Mouse (Mus musculus) natural killer cell, adult 2 months (primary cell): ENCODE results near the gene Gstp2.
A peak's percentile ranks its signal among the peaks of the same experiment; 100 is the strongest.
"Not testable (repeated sequence)": the region's sequence is repeated elsewhere in the genome, so short reads cannot be mapped to it uniquely, and the experiment has no call there.

Source experiments
- DNase-seq, 2 experiments: peaks; one replicate each; pipeline ENCODE4 v3.0.0; 2022; ENCODE audit warnings: low spot score in 2 of 2

Gstp2 gene

DNA sequence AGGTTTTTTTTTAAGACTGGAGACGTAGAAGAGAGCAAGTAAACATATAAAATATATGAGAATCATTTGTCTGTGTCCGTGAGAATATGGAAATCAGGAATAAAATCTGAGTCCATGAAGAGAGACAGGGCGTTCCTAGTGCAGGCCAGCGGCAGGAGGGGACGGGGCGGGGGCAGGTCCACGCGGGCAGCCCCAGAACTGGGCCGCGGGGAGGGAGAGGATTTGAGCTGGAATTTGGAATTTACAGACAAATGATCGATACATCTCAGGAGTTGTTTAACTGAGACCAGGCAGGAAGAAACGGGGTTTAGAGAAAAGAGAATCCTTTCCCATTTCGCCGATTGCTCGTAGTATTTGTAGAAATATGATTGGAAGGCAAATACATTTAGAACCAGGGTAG lies 24.5 kb upstream of the Gstp2 start:
- DNase-seq: no peak

GRCm38 (mm10) chr19:4068717-4069410 lies 23.0 kb upstream of the Gstp2 start:
- no peak for DNase-seq

DNA sequence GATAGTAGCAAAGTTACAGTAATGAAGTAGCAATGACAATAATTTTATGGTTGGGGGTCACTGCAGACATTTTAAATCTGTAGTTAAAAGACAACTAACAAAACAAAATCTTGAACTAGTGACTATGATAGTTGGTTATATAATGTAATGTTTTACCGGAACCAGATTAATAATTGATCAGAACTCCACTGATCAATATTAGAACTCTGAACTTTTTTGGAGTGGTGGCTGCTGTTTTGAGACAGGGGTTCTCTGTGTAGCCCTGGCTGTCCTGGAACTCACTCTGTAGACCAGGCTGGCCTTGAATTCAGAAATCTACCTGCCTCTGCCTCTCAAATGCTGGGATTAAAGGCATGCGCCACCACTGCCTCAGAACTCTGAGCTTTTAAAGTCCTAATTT lies 22.4 kb upstream of the Gstp2 start:
- not testable (repeated sequence) for DNase-seq

DNA sequence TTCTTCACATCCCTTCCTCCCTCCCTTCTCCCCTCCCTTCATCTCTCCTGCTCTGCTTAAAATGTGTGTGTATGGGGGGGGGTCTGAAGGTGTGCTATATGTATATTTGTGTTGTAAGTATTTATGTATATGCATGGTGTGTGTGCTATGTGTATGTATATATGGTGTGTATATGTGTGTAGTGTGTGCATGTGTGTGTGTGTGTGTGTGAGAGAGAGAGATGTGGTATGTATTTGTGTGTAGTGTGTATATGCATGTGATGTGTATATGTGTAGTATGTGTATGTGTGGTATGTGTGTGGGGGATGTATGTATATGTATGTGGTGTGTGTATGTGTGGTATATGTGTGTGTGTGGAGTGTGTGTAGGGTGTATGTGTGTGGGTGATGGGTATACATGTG lies 21.1 kb upstream of the Gstp2 start:
- DNase-seq: no peak

DNA sequence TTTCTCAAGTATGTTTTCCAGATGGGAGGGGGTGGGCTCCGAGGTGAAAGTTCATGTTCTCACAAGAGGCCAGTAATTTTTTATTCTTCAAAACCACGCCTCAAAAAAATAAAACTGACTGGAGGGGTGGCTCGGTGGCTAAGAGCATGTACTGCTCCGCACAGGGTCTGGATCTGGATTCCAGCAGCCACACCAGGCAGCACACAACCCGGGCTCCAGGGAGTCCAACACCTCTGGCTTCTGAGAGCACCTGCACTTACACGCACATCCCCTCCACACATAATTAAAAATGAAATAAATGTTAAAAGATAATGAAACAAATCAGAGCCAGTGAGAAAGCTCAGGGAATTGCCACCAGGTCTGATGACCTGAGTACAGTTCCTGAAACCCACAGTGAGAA lies 20.5 kb upstream of the Gstp2 start:
- DNase-seq: no peak

DNA sequence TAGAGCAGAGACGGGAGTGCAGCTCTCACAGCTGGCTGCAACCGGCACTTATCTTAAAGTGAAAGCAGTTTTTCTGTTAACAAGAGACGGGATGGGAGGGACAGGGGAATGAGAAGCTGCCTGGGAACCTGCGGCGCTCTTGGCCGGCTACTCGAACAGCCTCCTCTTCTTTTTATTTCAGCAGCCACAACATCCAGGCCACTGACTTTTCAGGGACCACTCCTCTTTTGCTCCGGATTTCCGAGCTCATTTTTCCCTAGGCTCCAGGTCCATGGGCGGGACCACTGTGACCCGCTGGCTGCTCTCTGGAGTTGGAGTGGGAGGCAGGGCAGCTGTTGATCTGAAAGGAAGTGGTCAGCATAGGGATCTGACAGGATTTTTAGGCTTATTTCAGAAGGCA lies 18.7 kb upstream of the Gstp2 start:
- not testable (repeated sequence) for DNase-seq

DNA sequence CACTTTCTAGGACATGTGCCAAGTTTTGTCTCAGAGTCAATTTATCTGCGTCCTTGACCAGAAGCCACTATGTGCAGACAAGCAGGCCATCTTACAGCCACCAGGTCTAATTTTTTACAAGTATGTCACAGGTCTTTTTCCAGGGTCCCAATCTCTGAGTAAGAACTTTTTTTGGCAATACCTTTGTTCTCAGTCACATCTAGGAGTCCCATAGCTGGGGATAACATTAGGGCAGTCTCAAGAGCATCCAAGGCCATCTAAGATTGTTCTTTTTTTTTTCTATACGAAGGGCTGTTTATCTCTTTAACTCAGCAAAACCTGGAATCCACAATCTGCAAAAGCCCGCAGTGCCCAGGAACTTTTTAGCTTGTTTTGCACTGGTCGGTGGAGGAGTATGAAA lies 17.5 kb upstream of the Gstp2 start:
- not testable (repeated sequence) for DNase-seq

DNA sequence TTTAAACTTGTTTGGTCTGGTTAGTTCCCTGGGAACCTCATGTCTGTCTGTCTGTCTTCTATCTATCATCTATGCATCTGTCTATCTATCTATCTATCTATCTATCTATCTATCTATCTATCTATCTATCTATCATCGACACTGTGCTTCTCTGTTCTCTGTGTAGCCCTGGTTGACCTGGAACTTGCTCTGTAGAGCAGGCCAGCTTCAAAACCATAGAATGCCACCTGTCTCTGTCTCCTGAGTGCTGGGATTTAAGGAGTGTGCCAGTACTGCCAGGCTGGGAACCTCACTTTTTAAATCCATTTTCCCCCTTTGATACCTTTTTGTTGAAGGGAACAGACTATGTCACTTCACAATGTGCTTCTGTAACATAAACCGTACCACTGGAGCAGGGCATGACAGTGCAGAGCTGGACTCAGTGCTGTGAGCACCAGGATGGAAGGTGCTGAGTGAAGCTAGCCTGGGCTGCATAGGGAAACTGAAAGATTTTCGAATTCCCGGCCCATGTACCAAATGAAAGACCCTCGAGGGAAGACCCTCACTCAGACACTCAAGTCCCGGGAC lies 15.2 kb upstream of the Gstp2 start:
- DNase-seq: no peak

GRCm38 (mm10) chr19:4060044-4060898 lies 14.4 kb upstream of the Gstp2 start:
- not testable (repeated sequence) for DNase-seq

- DNase-seq: peak in 1 of 2 experiments; percentile 20
These were observed 13.4 kb upstream of the Gstp2 start, which contains the start of gene Gstp3 for GRCm38 (mm10) chr19:4059069-4059740. Gene Gstp3, minus strand, starts transcription at chr19:4059569.

GRCm38 (mm10) chr19:4058581-4058980 lies 12.8 kb upstream of the Gstp2 start:
- no peak for DNase-seq

DNA sequence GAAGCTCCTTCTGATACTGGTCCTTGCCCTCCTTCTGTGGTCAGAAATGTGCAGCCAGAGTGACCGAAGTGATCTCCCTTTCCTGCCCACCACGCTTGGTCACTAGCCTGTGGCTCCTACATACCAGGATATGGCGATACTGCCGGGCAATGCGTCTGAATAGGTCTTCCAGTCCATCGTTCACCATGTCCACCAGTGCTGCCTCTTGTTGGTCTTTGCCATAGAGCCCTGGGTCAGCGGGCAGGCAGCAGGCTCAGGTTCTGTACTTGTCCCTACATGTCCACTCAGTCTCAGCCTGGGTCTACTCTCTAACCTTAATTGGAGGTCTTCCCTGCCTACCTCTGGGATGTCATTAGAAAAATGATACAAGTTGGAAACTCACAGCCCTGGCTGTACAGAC lies 12.1 kb upstream of the Gstp2 start:
- DNase-seq: no peak

- no peak for DNase-seq
These were observed 11.6 kb upstream of the Gstp2 start for GRCm38 (mm10) chr19:4057389-4057788.

- no peak for DNase-seq
These were observed 10.9 kb upstream of the Gstp2 start for GRCm38 (mm10) chr19:4056727-4057126.

GRCm38 (mm10) chr19:4055947-4056693 lies 10.3 kb upstream of the Gstp2 start:
- DNase-seq: no peak

- no peak for DNase-seq
These were observed 9.6 kb upstream of the Gstp2 start for GRCm38 (mm10) chr19:4055216-4055946.

DNA sequence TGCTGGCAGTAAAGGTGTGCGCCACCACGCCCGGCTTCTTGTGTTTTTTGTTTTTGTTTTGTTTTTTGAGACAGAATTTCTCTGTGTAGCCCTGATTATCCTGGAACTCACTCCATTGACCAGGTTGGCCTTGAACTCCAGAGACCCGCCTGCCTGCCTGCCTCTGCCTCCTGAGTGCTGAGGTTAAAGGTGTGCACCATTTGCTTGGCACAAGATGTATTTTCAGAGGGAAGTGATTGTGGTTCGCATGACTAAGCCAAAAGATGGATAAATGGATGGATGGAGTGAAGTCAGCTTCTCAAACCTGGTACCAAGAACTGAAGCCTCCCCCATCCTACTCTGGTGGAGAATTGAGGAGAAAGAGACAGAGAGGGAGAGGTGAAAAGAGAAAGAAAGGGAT lies 8.8 kb upstream of the Gstp2 start:
- no peak for DNase-seq

DNA sequence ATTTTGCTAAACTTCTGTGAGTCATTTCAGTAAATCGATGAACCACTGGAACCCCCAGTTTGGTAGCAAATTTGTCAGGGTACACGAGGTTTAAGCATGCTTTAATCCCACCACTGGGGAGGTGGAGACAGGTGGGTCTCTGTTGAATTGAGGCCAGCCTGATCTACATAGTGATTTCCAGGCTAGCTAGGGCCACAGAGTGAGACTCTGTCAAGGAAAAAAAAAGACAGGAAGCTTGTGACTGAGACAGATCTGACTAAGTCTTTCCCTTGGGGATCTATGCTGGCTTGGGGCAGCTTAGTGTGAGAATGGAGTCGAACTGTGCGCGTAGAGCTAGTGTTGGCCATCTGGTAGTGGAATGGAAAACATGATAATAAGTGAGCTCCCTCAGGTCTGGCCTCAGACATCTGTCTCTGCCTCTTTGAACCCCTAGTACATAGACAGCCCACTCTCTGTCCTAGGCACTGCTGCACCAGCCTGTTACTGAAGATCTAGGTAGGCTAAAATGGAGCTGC lies 6.8 kb upstream of the Gstp2 start:
- no peak for DNase-seq

DNA sequence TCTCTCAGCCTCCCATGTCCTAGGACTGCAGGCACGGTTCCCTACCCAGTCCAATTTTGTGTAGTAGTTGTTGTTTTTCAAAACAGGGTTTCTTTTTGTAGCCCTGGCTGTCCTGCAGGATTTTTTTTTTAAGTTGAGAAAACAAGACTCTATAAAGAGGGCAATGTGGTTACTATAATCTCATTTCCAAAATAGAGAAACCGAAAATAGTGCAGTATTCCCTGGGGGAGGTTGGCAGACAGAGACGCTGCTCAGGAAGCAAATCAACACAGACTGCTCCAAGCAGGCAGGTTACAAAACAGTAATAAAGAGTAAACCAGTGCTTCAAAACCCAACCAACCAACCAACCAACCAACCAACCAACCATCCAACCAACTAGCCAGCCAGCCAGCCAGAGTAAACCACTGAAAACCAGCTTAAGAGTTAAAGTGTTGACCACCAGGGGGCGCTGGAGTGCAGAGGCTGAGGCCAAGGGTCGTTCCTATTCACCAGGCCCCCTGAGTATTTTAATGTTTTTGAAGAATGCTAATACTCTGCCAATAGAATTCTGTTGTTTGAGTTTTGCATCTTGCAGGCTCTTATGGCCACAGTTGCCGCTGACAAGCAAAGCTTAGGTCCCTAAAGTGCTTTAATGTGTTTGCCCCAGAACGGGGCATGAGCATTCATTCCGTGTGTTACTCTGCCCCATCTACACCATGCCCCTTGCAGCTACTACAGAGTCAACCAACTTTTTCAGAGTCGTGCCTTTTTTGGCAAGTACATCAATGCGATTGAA lies 6.1 kb upstream of the Gstp2 start:
- DNase-seq: peak; percentile 56 to 77

DNA sequence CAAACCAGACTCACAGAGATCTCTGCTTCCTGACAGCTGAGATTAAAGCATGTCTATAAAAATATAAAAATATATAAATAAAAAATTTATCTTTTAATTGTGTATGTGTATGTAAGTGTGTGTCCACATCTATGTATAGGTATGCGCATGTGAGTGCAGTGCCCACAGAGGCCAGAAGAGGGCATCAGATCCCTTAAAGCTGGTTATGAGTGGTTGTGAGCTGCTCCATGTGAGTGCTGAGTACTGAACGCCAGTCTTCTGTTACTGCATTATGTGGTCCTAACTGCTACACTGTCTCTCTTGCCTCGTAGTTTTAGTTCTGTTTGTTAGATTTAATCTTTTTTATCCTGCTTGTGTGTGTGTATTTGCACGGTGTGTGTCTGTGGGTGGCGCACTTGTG lies 5.2 kb upstream of the Gstp2 start:
- DNase-seq: no peak
